Mouse (Mus musculus) mouse embryonic stem cell (cell line): ENCODE measurements around the gene Phactr4.

Experiments
- in situ Hi-C, 2 experiments: fragments of 300-500 bp; cut with MboI; formaldehyde crosslinking; loops; 1 replicate in 1 of 2; 3 replicates in 1 of 2; pipeline ENCODE4 v1.14.3; 2019 to 2020; ENCODE audit warnings: low sequenced_read_pairs in 2 of 2, low pct_unique_long_range_greater_than_20kb in 1 of 2, mixed read lengths in 1 of 2; ENCODE audit not compliant: unreplicated experiment in 1 of 2

The Phactr4 gene

GRCm38 (mm10) chr4:132421923-132422782, at the start of gene Phactr4:
Phactr4 (minus strand) TSS chr4:132422489.
- in situ Hi-C loops = no loop called here

- in situ Hi-C loops = no loop called here
Observed at GRCm38 (mm10) chr4:132469873-132470272, 47.6 kb upstream of the Phactr4 start.

GRCm38 (mm10) chr4:132464255-132464613, 41.9 kb upstream of the Phactr4 start:
- in situ Hi-C loops = no loop called here

GRCm38 (mm10) chr4:132463430-132464254, 41.4 kb upstream of the Phactr4 start, which contains the start of gene Med18:
Med18 (minus strand) TSS chr4:132463921.
- in situ Hi-C loops = no loop called here

GRCm38 (mm10) chr4:132462836-132463235, 40.5 kb upstream of the Phactr4 start:
- in situ Hi-C loops = no loop called here

GRCm38 (mm10) chr4:132460225-132460624, 37.9 kb upstream of the Phactr4 start:
- in situ Hi-C loops = no loop called here

- in situ Hi-C loops = no loop called here
Observed at GRCm38 (mm10) chr4:132455561-132455960, 33.3 kb upstream of the Phactr4 start.

- in situ Hi-C loops = no loop called here
Observed at GRCm38 (mm10) chr4:132455146-132455545, 32.9 kb upstream of the Phactr4 start.

- in situ Hi-C loops = no loop called here
Observed at GRCm38 (mm10) chr4:132454216-132454615, 31.9 kb upstream of the Phactr4 start.

- in situ Hi-C loops = no loop called here
Observed at GRCm38 (mm10) chr4:132449778-132450177, 27.5 kb upstream of the Phactr4 start.

GRCm38 (mm10) chr4:132446105-132446504, 23.8 kb upstream of the Phactr4 start:
- in situ Hi-C loops = no loop called here

- in situ Hi-C loops = no loop called here
Observed at GRCm38 (mm10) chr4:132444516-132444915, 22.2 kb upstream of the Phactr4 start.

- in situ Hi-C loops = no loop called here
Observed at GRCm38 (mm10) chr4:132437857-132438256, 15.6 kb upstream of the Phactr4 start.

GRCm38 (mm10) chr4:132432717-132433372, 10.6 kb upstream of the Phactr4 start:
- in situ Hi-C loops = no loop called here

- in situ Hi-C loops = no loop called here
Observed at GRCm38 (mm10) chr4:132428022-132428542, 5.8 kb upstream of the Phactr4 start.

GRCm38 (mm10) chr4:132427493-132427892, 5.2 kb upstream of the Phactr4 start:
- in situ Hi-C loops = no loop called here

GRCm38 (mm10) chr4:132426021-132426420, 3.7 kb upstream of the Phactr4 start:
- in situ Hi-C loops = no loop called here

- in situ Hi-C loops = no loop called here
Observed at GRCm38 (mm10) chr4:132424765-132425164, 2.5 kb upstream of the Phactr4 start.

- in situ Hi-C loops = no loop called here
Observed at GRCm38 (mm10) chr4:132421556-132421922, 750 bp downstream of the Phactr4 start.
